In the genomic region with DNA sequence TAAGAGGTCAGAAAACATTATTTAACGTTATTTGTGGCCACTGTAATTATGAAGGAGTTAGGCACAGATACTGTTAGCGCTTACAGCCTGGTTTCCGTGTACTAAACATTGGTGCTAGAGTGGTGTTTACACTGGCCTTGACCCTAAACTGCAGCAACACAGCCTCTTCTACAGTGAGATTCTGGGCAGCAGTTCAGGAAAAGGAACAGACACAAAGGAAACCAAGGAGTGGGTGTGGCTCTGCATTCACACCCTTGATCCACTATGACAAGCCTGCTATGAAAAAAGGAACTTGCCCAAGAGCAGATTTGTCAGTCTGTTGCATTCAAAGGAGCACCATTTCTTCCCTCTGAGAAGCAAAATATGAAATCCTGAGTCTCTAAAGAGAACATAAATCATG, we compare ENCODE assay signal across 10 mouse cellular contexts.
DNase-seq lines count a peak whose midpoint lies in the region; ATAC-seq lines count a peak whose summit lies in the region.
"Had no signal": no experiment of that assay in that cellular context is flagged by ENCODE, and none has a peak within 500 bp of the region (broad histone marks: within the 10 kb centered on the region; RNA-seq: fewer than 3 reads in every experiment).

No protein-coding gene starts in this region.

- 0 out of 2 replicates have a peak, but pooled peaks have one; percentile 15 for ATAC-seq in embryonic facial prominence, embryonic 12.5 days (ENCODE audit: insufficient number of reproducible peaks, insufficient read depth, low FRiP score, low TSS enrichment)
- ATAC-seq in embryonic facial prominence, embryonic 14.5 days (ENCODE audit: low read depth), result 0 out of 2 replicates have a peak, but pooled peaks have one; percentile 50
- ATAC-seq in lung, embryonic 15.5 days (ENCODE audit: borderline replicate concordance, extremely low read depth, low FRiP score, low TSS enrichment), result peak; percentile 84; the same call in 1 of the 2 replicates
- no peak for ATAC-seq in CD4-positive, CD25-positive, alpha-beta regulatory T cell, adult 4 months
- ATAC-seq: intestine, postnatal 0 days had no signal

- no peaks in the 10 kb centered on the region for H3K4me1 ChIP-seq in embryonic facial prominence, embryonic 12.5 days
- 0 out of 2 replicates have a peak, but pooled peaks cover 3% of the 10 kb centered on the region for H3K4me1 ChIP-seq in embryonic facial prominence, embryonic 10.5 days
- H3K4me1 ChIP-seq in embryonic facial prominence, embryonic 14.5 days (ENCODE audit: control insufficient read depth, insufficient read depth, low read length), result no peaks in the 10 kb centered on the region
- H3K4me1 ChIP-seq in lung, embryonic 15.5 days, result no peaks in the 10 kb centered on the region
- no peaks in the 10 kb centered on the region for H3K4me1 ChIP-seq in limb, embryonic 10.5 days
- H3K4me1 ChIP-seq: limb, embryonic 12.5 days had no signal

- no peak overlapping the region for H3K27ac ChIP-seq in embryonic facial prominence, embryonic 12.5 days
- H3K27ac ChIP-seq in embryonic facial prominence, embryonic 10.5 days (replicated peaks), result no peak overlapping the region
- H3K27ac ChIP-seq in embryonic facial prominence, embryonic 14.5 days (replicated peaks; ENCODE audit: low read depth, low read length), result no peak overlapping the region
- peak overlapping the region; percentile 19; the same call in 1 of the 2 replicates for H3K27ac ChIP-seq in lung, embryonic 15.5 days
- no peak overlapping the region for H3K27ac ChIP-seq in limb, embryonic 10.5 days
- H3K27ac ChIP-seq: limb, embryonic 12.5 days had no signal

- no peak overlapping the region for H3K4me2 ChIP-seq in embryonic facial prominence, embryonic 12.5 days (replicated peaks)
- H3K4me2 ChIP-seq in embryonic facial prominence, embryonic 14.5 days (ENCODE audit: low read depth, low read length), result no peak overlapping the region
- H3K4me2 ChIP-seq in lung, embryonic 15.5 days, result no peak overlapping the region
- H3K4me2 ChIP-seq: limb, embryonic 12.5 days had no signal

- no peaks in the 10 kb centered on the region for H3K36me3 ChIP-seq in embryonic facial prominence, embryonic 12.5 days
- no peaks in the 10 kb centered on the region for H3K36me3 ChIP-seq in embryonic facial prominence, embryonic 10.5 days (replicated peaks)
- no peaks in the 10 kb centered on the region for H3K36me3 ChIP-seq in embryonic facial prominence, embryonic 14.5 days (ENCODE audit: control insufficient read depth, insufficient read depth, low read length)
- H3K36me3 ChIP-seq in lung, embryonic 15.5 days, result no peaks in the 10 kb centered on the region
- no peaks in the 10 kb centered on the region for H3K36me3 ChIP-seq in limb, embryonic 10.5 days
- H3K36me3 ChIP-seq: limb, embryonic 12.5 days had no signal

- peaks cover 5% of the 10 kb centered on the region; the same call in 1 of the 2 replicates for H3K9me3 ChIP-seq in embryonic facial prominence, embryonic 12.5 days
- H3K9me3 ChIP-seq in embryonic facial prominence, embryonic 10.5 days, result 0 out of 2 replicates have a peak, but pooled peaks cover 5% of the 10 kb centered on the region
- H3K9me3 ChIP-seq in embryonic facial prominence, embryonic 14.5 days (ENCODE audit: control insufficient read depth, low read length), result no peaks in the 10 kb centered on the region
- H3K9me3 ChIP-seq in lung, embryonic 15.5 days, result no peaks in the 10 kb centered on the region
- no peaks in the 10 kb centered on the region for H3K9me3 ChIP-seq in limb, embryonic 10.5 days (replicated peaks)

- no peak overlapping the region for H3K4me3 ChIP-seq in embryonic facial prominence, embryonic 12.5 days
- H3K4me3 ChIP-seq in embryonic facial prominence, embryonic 10.5 days, result no peak overlapping the region
- H3K4me3 ChIP-seq in embryonic facial prominence, embryonic 14.5 days (ENCODE audit: low read depth, low read length), result no peak overlapping the region
- H3K4me3 ChIP-seq in lung, embryonic 15.5 days, result no peak overlapping the region
- H3K4me3 ChIP-seq in limb, embryonic 10.5 days, result no peak overlapping the region
- H3K4me3 ChIP-seq: limb, embryonic 12.5 days had no signal

- DNase-seq in embryonic facial prominence, embryonic 10.5 days (ENCODE audit: low spot score), result no peak
- peak; percentile 52 for DNase-seq in 3134 (ENCODE audit: extremely low read depth, insufficient read length, low spot score)
- DNase-seq in embryonic facial prominence, embryonic 14.5 days (ENCODE audit: low spot score), result peak; percentile 65
- no peak for DNase-seq in limb, embryonic 10.5 days (ENCODE audit: low spot score)
- DNase-seq in adrenal gland, adult 8-10 months, result no peak

- no peaks in the 10 kb centered on the region for H3K27me3 ChIP-seq in embryonic facial prominence, embryonic 12.5 days
- no peaks in the 10 kb centered on the region for H3K27me3 ChIP-seq in embryonic facial prominence, embryonic 10.5 days (replicated peaks; ENCODE audit: low read depth, poor library complexity, severe bottlenecking)
- no peaks in the 10 kb centered on the region for H3K27me3 ChIP-seq in embryonic facial prominence, embryonic 14.5 days (replicated peaks; ENCODE audit: control insufficient read depth, insufficient read depth, low read length)
- H3K27me3 ChIP-seq in lung, embryonic 15.5 days, result no peaks in the 10 kb centered on the region
- H3K27me3 ChIP-seq in limb, embryonic 10.5 days (ENCODE audit: low read depth, poor library complexity, severe bottlenecking), result no peaks in the 10 kb centered on the region
- H3K27me3 ChIP-seq: limb, embryonic 12.5 days had no signal

- 69% methylated on average over 3 of the region's 3 CpGs for WGBS in embryonic facial prominence, embryonic 12.5 days
- 78% methylated on average over 3 of the region's 3 CpGs for WGBS in embryonic facial prominence, embryonic 10.5 days
- 66% methylated on average over 3 of the region's 3 CpGs for WGBS in embryonic facial prominence, embryonic 14.5 days
- WGBS in lung, embryonic 15.5 days, result 23% methylated on average over 3 of the region's 3 CpGs
- 89% methylated on average over 3 of the region's 3 CpGs for WGBS in limb, embryonic 10.5 days

- H3K9ac ChIP-seq in embryonic facial prominence, embryonic 12.5 days, result no peak overlapping the region
- H3K9ac ChIP-seq in embryonic facial prominence, embryonic 14.5 days (ENCODE audit: low read depth, low read length), result no peak overlapping the region
- no peak overlapping the region for H3K9ac ChIP-seq in lung, embryonic 15.5 days
- H3K9ac ChIP-seq: limb, embryonic 12.5 days had no signal

Comparison
In these comparisons a context has a peak if more than half of its experiments do, and no peak if none do; other contexts are left out.
1. DNase-seq: peak in 3134 (single experiment) and embryonic facial prominence, embryonic 14.5 days (single experiment); none in embryonic facial prominence, embryonic 10.5 days (single experiment), limb, embryonic 10.5 days (single experiment) and adrenal gland, adult 8-10 months (single experiment).